Mouse (Mus musculus) spleen, postnatal 4 days (tissue): Measurements from ENCODE around the gene Zfp386.
A peak's percentile ranks its signal among the peaks of the same experiment; 100 is the strongest.
"Not testable (repeated sequence)": the region's sequence is repeated elsewhere in the genome, so short reads cannot be mapped to it uniquely, and the experiment has no call there.

ENCODE experiments used
- DNase-seq, 2 experiments: peaks; one replicate each; pipeline ENCODE4 v3.0.0; 2022; ENCODE audit warnings: low spot score in 2 of 2

Zfp386 gene

GRCm38 (mm10) chr12:116047440-116048377, at the start of gene Zfp386:
TSS of gene Zfp386 (plus strand) at chr12:116047724.
- DNase-seq = peak; percentile 93 to 95

- not testable (repeated sequence) for DNase-seq
Observed at GRCm38 (mm10) chr12:115999784-116000183, 47.7 kb upstream of the Zfp386 start.

- DNase-seq = not testable (repeated sequence)
Observed at GRCm38 (mm10) chr12:116002946-116003345, 44.6 kb upstream of the Zfp386 start.

GRCm38 (mm10) chr12:116010812-116011211, 36.7 kb upstream of the Zfp386 start:
- peak in 1 of 2 experiments; percentile 17 for DNase-seq

- DNase-seq = no peak
Observed at GRCm38 (mm10) chr12:116028095-116028494, 19.4 kb upstream of the Zfp386 start.

GRCm38 (mm10) chr12:116035346-116035745, 12.2 kb upstream of the Zfp386 start:
- no peak for DNase-seq

GRCm38 (mm10) chr12:116044785-116045184, 2.7 kb upstream of the Zfp386 start:
- no peak for DNase-seq

- DNase-seq = no peak
Observed at GRCm38 (mm10) chr12:116048766-116049165, 1.2 kb downstream of the Zfp386 start.

- no peak for DNase-seq
Observed at GRCm38 (mm10) chr12:116049236-116049635, 1.7 kb downstream of the Zfp386 start.

- DNase-seq = no peak
Observed at GRCm38 (mm10) chr12:116049701-116050100, 2.2 kb downstream of the Zfp386 start.

- DNase-seq = no peak
Observed at GRCm38 (mm10) chr12:116054342-116054741, 6.8 kb downstream of the Zfp386 start.

GRCm38 (mm10) chr12:116056112-116056511, 8.6 kb downstream of the Zfp386 start:
- DNase-seq = no peak

GRCm38 (mm10) chr12:116061561-116062193, 14.2 kb downstream of the Zfp386 start:
- DNase-seq = no peak

- DNase-seq = no peak
Observed at GRCm38 (mm10) chr12:116062194-116062583, 14.7 kb downstream of the Zfp386 start.

GRCm38 (mm10) chr12:116063020-116063419, 15.5 kb downstream of the Zfp386 start:
- no peak for DNase-seq

GRCm38 (mm10) chr12:116071023-116071422, 23.5 kb downstream of the Zfp386 start:
- DNase-seq = no peak

- DNase-seq = peak; percentile 30 to 75
Observed at GRCm38 (mm10) chr12:116077074-116077854, 29.7 kb downstream of the Zfp386 start, which contains the start of gene Vipr2. TSS of gene Vipr2 (plus strand) at chr12:116077726.

- DNase-seq = no peak
Observed at GRCm38 (mm10) chr12:116077855-116078366, 30.4 kb downstream of the Zfp386 start.

GRCm38 (mm10) chr12:116083125-116083524, 35.6 kb downstream of the Zfp386 start:
- DNase-seq = peak in 1 of 2 experiments; percentile 50

- DNase-seq = no peak
Observed at GRCm38 (mm10) chr12:116084294-116084693, 36.8 kb downstream of the Zfp386 start.

GRCm38 (mm10) chr12:116086951-116087600, 39.6 kb downstream of the Zfp386 start:
- no peak for DNase-seq
